Mouse (Mus musculus) midbrain, embryonic 11.5 days (tissue): ENCODE data around the gene Lkaaear1. TPM values are rescaled to one million over a fixed set of nuclear protein-coding genes. Genes with fewer than 3 reads are reported as not detected.

ENCODE experiments used
- ATAC-seq: fragments of 200-750 bp; cut with Nextera tagmentation; 2 replicates; pipeline ENCODE4 v1.8.0; 2017; ENCODE audit warnings: moderate TSS enrichment, moderate library complexity; ENCODE audit not compliant: low FRiP score
- DNase-seq: peaks from one replicate; pipeline ENCODE4 v3.0.0; 2015; ENCODE audit warnings: low spot score; ENCODE audit errors: missing footprints
- H3K27ac ChIP-seq: fragments of 300-500 bp; sonication (generic); 2 replicates; pipeline ENCODE4 v1.5.1; 2014; ENCODE audit warnings: low read depth, low read length
- H3K27me3 ChIP-seq: fragments of 300-500 bp; sonication (generic); 2 replicates; pipeline ENCODE4 v1.6.1; 2014; ENCODE audit warnings: mild to moderate bottlenecking, low read length, moderate library complexity, mixed read lengths; ENCODE audit not compliant: control insufficient read depth, insufficient read depth
- H3K36me3 ChIP-seq: fragments of 300-500 bp; sonication (generic); 2 replicates; pipeline ENCODE4 v1.6.1; 2014; ENCODE audit warnings: mild to moderate bottlenecking, low read length, moderate library complexity, mixed read lengths; ENCODE audit not compliant: control insufficient read depth, insufficient read depth
- H3K4me1 ChIP-seq: fragments of 300-500 bp; sonication (generic); 2 replicates; pipeline ENCODE4 v1.6.1; 2014; ENCODE audit warnings: low read length; ENCODE audit not compliant: control insufficient read depth, insufficient read depth
- H3K4me2 ChIP-seq: fragments of 300-500 bp; sonication (generic); 2 replicates; pipeline ENCODE4 v1.6.1; 2014; ENCODE audit warnings: mild to moderate bottlenecking, moderate library complexity
- H3K4me3 ChIP-seq: fragments of 300-500 bp; sonication (generic); 2 replicates; pipeline ENCODE4 v1.5.1; 2014; ENCODE audit warnings: low read depth, low read length
- H3K9ac ChIP-seq: fragments of 300-500 bp; sonication (generic); 2 replicates; pipeline ENCODE4 v1.6.1; 2014; ENCODE audit warnings: low read length
- H3K9me3 ChIP-seq: fragments of 300-500 bp; sonication (generic); 2 replicates; pipeline ENCODE4 v1.6.1; 2016; ENCODE audit warnings: low read length; ENCODE audit not compliant: control insufficient read depth
- WGBS: fragments of 180-500 bp; shearing (Covaris S2); extraction: QIAGEN DNeasy Blood & Tissue Kit; methylation state at CpG from one replicate; pipeline ENCODE4 v1.1.7; 2014; 5-methylcytosine and 5-hydroxymethylcytosine counted together
- polyA plus RNA-seq: library from polyadenylated mRNA; unstranded; fragments of >200 nt; fragmentation: Nextera tagmentation; extraction: Ambion mirVana; gene quantifications from 2 replicates; pipeline ENCODE4 v1.2.1, GENCODE M21; 2014

Lkaaear1 gene
- polyA plus RNA-seq, 1 experiment from 2014 or later, result not detected

GRCm38 (mm10) chr2:181713749-181714148 lies 15.5 kb upstream of the Lkaaear1 start:
- H3K4me3 ChIP-seq, result no peak overlapping the region
- no peaks in the 10 kb centered on the region for H3K36me3 ChIP-seq
- peak overlapping the region; percentile 60; the same call in 1 of the 2 replicates for H3K27ac ChIP-seq
- DNase-seq (peak; percentile 86), ATAC-seq (peak; percentile 71)
- no peaks in the 10 kb centered on the region for H3K9me3 ChIP-seq
- 0 out of 2 replicates have a peak overlapping the region, but pooled peaks have one; percentile 16 for H3K9ac ChIP-seq
- WGBS, result 68% methylated on average over 1 of the region's 1 CpGs
- H3K27me3 ChIP-seq, result no peaks in the 10 kb centered on the region
- peaks cover 16% of the 10 kb centered on the region for H3K4me1 ChIP-seq
- H3K4me2 ChIP-seq, result no peak overlapping the region

- Histone ChIP-seq H3K4me1 (no peaks in the 10 kb centered on the region), H3K4me3 (no peak overlapping the region), H3K9me3 (no peaks in the 10 kb centered on the region), H3K27me3 (no peaks in the 10 kb centered on the region), H3K27ac (no peak overlapping the region), H3K4me2 (no peak overlapping the region), H3K36me3 (no peaks in the 10 kb centered on the region), H3K9ac (no peak overlapping the region)
- WGBS, result 47% methylated on average over 4 of the region's 4 CpGs
- ATAC-seq (no peak), DNase-seq (no peak)
These were observed 8.4 kb upstream of the Lkaaear1 start for GRCm38 (mm10) chr2:181706668-181707067.

GRCm38 (mm10) chr2:181696801-181697420 lies 1.3 kb downstream of the Lkaaear1 start:
- Histone ChIP-seq H3K4me1 (peaks cover 9% of the 10 kb centered on the region), H3K27ac (no peak overlapping the region), H3K4me3 (no peak overlapping the region), H3K4me2 (no peak overlapping the region), H3K9me3 (no peaks in the 10 kb centered on the region), H3K9ac (no peak overlapping the region), H3K36me3 (no peaks in the 10 kb centered on the region), H3K27me3 (no peaks in the 10 kb centered on the region)
- no peak for DNase-seq
- WGBS, result 82% methylated on average over 33 of the region's 33 CpGs
- no peak for ATAC-seq

GRCm38 (mm10) chr2:181695776-181696175 lies 2.5 kb downstream of the Lkaaear1 start:
- 84% methylated on average over 1 of the region's 1 CpGs for WGBS
- no peak overlapping the region for H3K4me3 ChIP-seq
- no peak overlapping the region for H3K9ac ChIP-seq
- H3K9me3 ChIP-seq, result no peaks in the 10 kb centered on the region
- no peaks in the 10 kb centered on the region for H3K27me3 ChIP-seq
- peaks cover 9% of the 10 kb centered on the region for H3K4me1 ChIP-seq
- H3K36me3 ChIP-seq, result no peaks in the 10 kb centered on the region
- ATAC-seq (no peak), DNase-seq (no peak)
- no peak overlapping the region for H3K4me2 ChIP-seq
- H3K27ac ChIP-seq, result no peak overlapping the region

- no peaks in the 10 kb centered on the region for H3K9me3 ChIP-seq
- no peak overlapping the region for H3K27ac ChIP-seq
- H3K36me3 ChIP-seq, result no peaks in the 10 kb centered on the region
- peaks cover 9% of the 10 kb centered on the region for H3K4me1 ChIP-seq
- WGBS, result 88% methylated on average over 3 of the region's 3 CpGs
- H3K4me3 ChIP-seq, result no peak overlapping the region
- peak overlapping the region; percentile 82; the same call in 1 of the 2 replicates for H3K9ac ChIP-seq
- no peaks in the 10 kb centered on the region for H3K27me3 ChIP-seq
- DNase-seq, result no peak
- ATAC-seq, result no peak
- no peak overlapping the region; the same call in 1 of the 2 replicates for H3K4me2 ChIP-seq
These were observed 3.7 kb downstream of the Lkaaear1 start for GRCm38 (mm10) chr2:181694581-181694980.

GRCm38 (mm10) chr2:181693339-181694280 lies 4.6 kb downstream of the Lkaaear1 start, which contains the start of gene Rgs19:
Rgs19 (minus strand) TSS chr2:181693977.
- peak; percentile 96 for DNase-seq
- Histone ChIP-seq H3K4me3 (peak within 1 kb of the TSS; percentile 60), H3K36me3 (no peaks in the 10 kb centered on the region), H3K9me3 (no peaks in the 10 kb centered on the region), H3K4me1 (peaks cover 9% of the 10 kb centered on the region), H3K27ac (no peak within 1 kb of the TSS), H3K4me2 (peak within 1 kb of the TSS; percentile 85), H3K27me3 (no peaks in the 10 kb centered on the region), H3K9ac (peak within 1 kb of the TSS; percentile 82)
- WGBS, result under 1% methylated on average over 74 of the region's 75 CpGs
- peak; percentile 89 for ATAC-seq

- Histone ChIP-seq H3K27me3 (no peaks in the 10 kb centered on the region), H3K4me2 (no peak overlapping the region), H3K27ac (no peak overlapping the region), H3K9me3 (no peaks in the 10 kb centered on the region), H3K4me1 (peaks cover 9% of the 10 kb centered on the region), H3K4me3 (no peak overlapping the region), H3K36me3 (no peaks in the 10 kb centered on the region), H3K9ac (no peak overlapping the region)
- 91% methylated on average over 3 of the region's 3 CpGs for whole genome bisulfite sequencing
- DNase-seq, result peak; percentile 51
- ATAC-seq, result no peak
These were observed 5.9 kb downstream of the Lkaaear1 start for GRCm38 (mm10) chr2:181692304-181692703.

GRCm38 (mm10) chr2:181691571-181691970 lies 6.7 kb downstream of the Lkaaear1 start:
- Histone ChIP-seq H3K27ac (no peak overlapping the region), H3K27me3 (no peaks in the 10 kb centered on the region), H3K9me3 (no peaks in the 10 kb centered on the region), H3K9ac (no peak overlapping the region), H3K4me3 (no peak overlapping the region), H3K4me2 (no peak overlapping the region), H3K36me3 (peaks cover 2% of the 10 kb centered on the region; the same call in 1 of the 2 replicates), H3K4me1 (peaks cover 9% of the 10 kb centered on the region)
- DNase-seq (no peak), ATAC-seq (no peak)
- 87% methylated on average over 4 of the region's 4 CpGs for WGBS

- no peaks in the 10 kb centered on the region for H3K9me3 ChIP-seq
- no peaks in the 10 kb centered on the region for H3K27me3 ChIP-seq
- H3K36me3 ChIP-seq, result peaks cover 2% of the 10 kb centered on the region; the same call in 1 of the 2 replicates
- no peak overlapping the region for H3K4me2 ChIP-seq
- H3K4me3 ChIP-seq, result no peak overlapping the region
- H3K4me1 ChIP-seq, result peaks cover 9% of the 10 kb centered on the region
- ATAC-seq, result no peak
- no peak overlapping the region for H3K9ac ChIP-seq
- 83% methylated on average over 6 of the region's 6 CpGs for WGBS
- no peak for DNase-seq
- no peak overlapping the region for H3K27ac ChIP-seq
These were observed 7.2 kb downstream of the Lkaaear1 start for GRCm38 (mm10) chr2:181691083-181691482.
